Mouse (Mus musculus) spleen, postnatal 4 days (tissue): ENCODE results near the gene Trim37.
A peak's percentile ranks its signal among the peaks of the same experiment; 100 is the strongest.

Source experiments
- DNase-seq, 2 experiments: peaks; one replicate each; pipeline ENCODE4 v3.0.0; 2022; ENCODE audit warnings: low spot score in 2 of 2

Gene Trim37

GRCm38 (mm10) chr11:87126824-87127816 is at the start of gene Trim37:
Gene Trim37 (plus strand): TSS chr11:87127077.
- peak; percentile 83 to 92 for DNase-seq

GRCm38 (mm10) chr11:87083712-87084111 is 43.2 kb upstream of the Trim37 start:
- DNase-seq, result no peak

GRCm38 (mm10) chr11:87085461-87085860 is 41.4 kb upstream of the Trim37 start:
- no peak for DNase-seq

- peak; percentile 80 to 89 for DNase-seq
Observed at GRCm38 (mm10) chr11:87086290-87086984, 40.4 kb upstream of the Trim37 start, which contains the start of gene Smg8. Gene Smg8 (minus strand): TSS chr11:87086774.

GRCm38 (mm10) chr11:87087142-87087541 is 39.7 kb upstream of the Trim37 start:
- no peak for DNase-seq

GRCm38 (mm10) chr11:87108409-87108754 is 18.5 kb upstream of the Trim37 start, which contains the start of gene Prr11:
Gene Prr11 (minus strand): TSS chr11:87108708.
- DNase-seq, result no peak

- peak; percentile 95 to 96 for DNase-seq
Observed at GRCm38 (mm10) chr11:87108755-87109518, 17.9 kb upstream of the Trim37 start, which contains the start of gene Ska2. Gene Ska2 (plus strand): TSS chr11:87109234.

- peak; percentile 41 to 76 for DNase-seq
Observed at GRCm38 (mm10) chr11:87109519-87110171, 17.2 kb upstream of the Trim37 start.

- no peak for DNase-seq
Observed at GRCm38 (mm10) chr11:87110172-87110909, 16.5 kb upstream of the Trim37 start.

GRCm38 (mm10) chr11:87121864-87122263 is 5.0 kb upstream of the Trim37 start:
- DNase-seq, result no peak

- no peak for DNase-seq
Observed at GRCm38 (mm10) chr11:87125562-87125961, 1.3 kb upstream of the Trim37 start.

GRCm38 (mm10) chr11:87126281-87126823 is 525 bp upstream of the Trim37 start:
- no peak for DNase-seq

- no peak for DNase-seq
Observed at GRCm38 (mm10) chr11:87136233-87136632, 9.4 kb downstream of the Trim37 start.

- DNase-seq, result no peak
Observed at GRCm38 (mm10) chr11:87158012-87158411, 31.1 kb downstream of the Trim37 start.

GRCm38 (mm10) chr11:87162687-87163086 is 35.8 kb downstream of the Trim37 start:
- DNase-seq, result no peak

- DNase-seq, result no peak
Observed at GRCm38 (mm10) chr11:87163751-87164150, 36.9 kb downstream of the Trim37 start.

- no peak for DNase-seq
Observed at GRCm38 (mm10) chr11:87173625-87174024, 46.7 kb downstream of the Trim37 start.

- DNase-seq, result no peak
Observed at GRCm38 (mm10) chr11:87175031-87175430, 48.2 kb downstream of the Trim37 start.

GRCm38 (mm10) chr11:87212313-87212712 is 85.4 kb downstream of the Trim37 start:
- DNase-seq, result no peak

- DNase-seq, result no peak
Observed at GRCm38 (mm10) chr11:87222686-87223085, 95.8 kb downstream of the Trim37 start.
